Mouse (Mus musculus): ENCODE data around the gene Cdk14. TPM values are rescaled to one million over a fixed set of nuclear protein-coding genes. Genes with fewer than 3 reads are reported as not detected.

The Cdk14 gene
- polyA plus RNA-seq, 2 experiments = 0.68 to 1.4 TPM

- Histone ChIP-seq H3K36me3 (replicated peaks; ENCODE audit: control insufficient read depth, insufficient read depth, low read depth) (no peaks in the 10 kb centered on the region), H3K9me3 (ENCODE audit: control insufficient read depth, low read length) (no peaks in the 10 kb centered on the region), H3K27ac (no peak overlapping the region), H3K4me3 (ENCODE audit: insufficient read depth in 1 of 2, low read depth in 2 of 2, low read length in 2 of 2) (no peak overlapping the region), H3K4me1 (replicated peaks; ENCODE audit: control insufficient read depth in 2 of 2, insufficient read depth in 2 of 2, low read length in 1 of 2) (no peaks in the 10 kb centered on the region), H3K9ac (replicated peaks) (no peak overlapping the region), H3K27me3 (ENCODE audit: control insufficient read depth, insufficient read depth, low read length) (no peaks in the 10 kb centered on the region), H3K4me2 (ENCODE audit: low read depth) (no peak overlapping the region)
- 58% methylated on average over 3 of the region's 3 CpGs for WGBS (ENCODE audit: insufficient replicate concordance)
- DNase-seq (ENCODE audit: low read depth in 3 of 3, low spot score in 3 of 3) = no peak
- no peak for ATAC-seq (ENCODE audit: insufficient read depth)
- TF ChIP-seq CTCF (IDR thresholded peaks at IDR 0.05; ENCODE audit: low read depth) (no peak), EP300 (IDR thresholded peaks at IDR 0.05; ENCODE audit: low read depth) (no peak)
Observed at GRCm38 (mm10) chr5:4778274-4778673, 641.8 kb downstream of the Cdk14 start.

- WGBS (ENCODE audit: insufficient replicate concordance) = 37% methylated on average over 2 of the region's 2 CpGs
- Histone ChIP-seq H3K36me3 (replicated peaks; ENCODE audit: control insufficient read depth, insufficient read depth, low read depth) (no peaks in the 10 kb centered on the region), H3K4me2 (ENCODE audit: low read depth) (no peak overlapping the region), H3K27ac (no peak overlapping the region), H3K4me1 (replicated peaks; ENCODE audit: control insufficient read depth in 2 of 2, insufficient read depth in 2 of 2, low read length in 1 of 2) (no peaks in the 10 kb centered on the region), H3K9ac (replicated peaks) (no peak overlapping the region), H3K9me3 (ENCODE audit: control insufficient read depth, low read length) (no peaks in the 10 kb centered on the region), H3K27me3 (ENCODE audit: control insufficient read depth, insufficient read depth, low read length) (no peaks in the 10 kb centered on the region), H3K4me3 (ENCODE audit: insufficient read depth in 1 of 2, low read depth in 2 of 2, low read length in 2 of 2) (no peak overlapping the region)
- DNase-seq (ENCODE audit: low read depth in 3 of 3, low spot score in 3 of 3) = no peak
- no peak for TF ChIP-seq CTCF (IDR thresholded peaks at IDR 0.05; ENCODE audit: low read depth)
- no peak for TF ChIP-seq EP300 (IDR thresholded peaks at IDR 0.05; ENCODE audit: low read depth)
- no peak for ATAC-seq (ENCODE audit: insufficient read depth)
Observed at GRCm38 (mm10) chr5:4776495-4776894, 643.6 kb downstream of the Cdk14 start.

GRCm38 (mm10) chr5:4773090-4773772 lies 646.9 kb downstream of the Cdk14 start:
- Histone ChIP-seq H3K27me3 (ENCODE audit: control insufficient read depth, insufficient read depth, low read length) (no peaks in the 10 kb centered on the region), H3K4me2 (ENCODE audit: low read depth) (no peak overlapping the region), H3K9me3 (ENCODE audit: control insufficient read depth, low read length) (no peaks in the 10 kb centered on the region), H3K36me3 (replicated peaks; ENCODE audit: control insufficient read depth, insufficient read depth, low read depth) (no peaks in the 10 kb centered on the region), H3K27ac (no peak overlapping the region), H3K9ac (replicated peaks) (no peak overlapping the region), H3K4me1 (replicated peaks; ENCODE audit: control insufficient read depth in 2 of 2, insufficient read depth in 2 of 2, low read length in 1 of 2) (no peaks in the 10 kb centered on the region), H3K4me3 (ENCODE audit: insufficient read depth in 1 of 2, low read depth in 2 of 2, low read length in 2 of 2) (no peak overlapping the region)
- WGBS (ENCODE audit: insufficient replicate concordance) = 49% methylated on average over 9 of the region's 9 CpGs
- TF ChIP-seq CTCF (IDR thresholded peaks at IDR 0.05; ENCODE audit: low read depth) = no peak
- no peak for TF ChIP-seq EP300 (IDR thresholded peaks at IDR 0.05; ENCODE audit: low read depth)
- DNase-seq (ENCODE audit: low read depth in 3 of 3, low spot score in 3 of 3) (no peak), ATAC-seq (ENCODE audit: insufficient read depth) (no peak)

GRCm38 (mm10) chr5:4770609-4771008 lies 649.5 kb downstream of the Cdk14 start:
- WGBS (ENCODE audit: insufficient replicate concordance) = 38% methylated on average over 1 of the region's 1 CpGs
- no peak for ATAC-seq (ENCODE audit: insufficient read depth)

GRCm38 (mm10) chr5:4767896-4768295 lies 652.2 kb downstream of the Cdk14 start:
- H3K4me1 ChIP-seq (replicated peaks; ENCODE audit: control insufficient read depth in 2 of 2, insufficient read depth in 2 of 2, low read length in 1 of 2) = no peaks in the 10 kb centered on the region
- WGBS (ENCODE audit: insufficient replicate concordance) = 26% methylated on average over 2 of the region's 2 CpGs
- no peak overlapping the region for H3K9ac ChIP-seq (replicated peaks)
- no peak for ATAC-seq (ENCODE audit: insufficient read depth)
- H3K4me3 ChIP-seq (ENCODE audit: insufficient read depth in 1 of 2, low read depth in 2 of 2, low read length in 2 of 2) = no peak overlapping the region
- no peaks in the 10 kb centered on the region for H3K27me3 ChIP-seq (ENCODE audit: control insufficient read depth, insufficient read depth, low read length)
- H3K9me3 ChIP-seq (ENCODE audit: control insufficient read depth, low read length) = no peaks in the 10 kb centered on the region
- TF ChIP-seq CTCF (IDR thresholded peaks at IDR 0.05; ENCODE audit: low read depth) (no peak), EP300 (IDR thresholded peaks at IDR 0.05; ENCODE audit: low read depth) (no peak)
- DNase-seq (ENCODE audit: low read depth in 3 of 3, low spot score in 3 of 3) = no peak
- no peaks in the 10 kb centered on the region for H3K36me3 ChIP-seq (replicated peaks; ENCODE audit: control insufficient read depth, insufficient read depth, low read depth)
- H3K27ac ChIP-seq = no peak overlapping the region
- no peak overlapping the region for H3K4me2 ChIP-seq (ENCODE audit: low read depth)

More at GRCm38 (mm10) chr5:4770609-4771008, 649.5 kb downstream of the Cdk14 start:
- no peak overlapping the region for H3K4me3 ChIP-seq (ENCODE audit: insufficient read depth in 1 of 2, low read depth in 2 of 2, low read length in 2 of 2)
- no peaks in the 10 kb centered on the region for H3K9me3 ChIP-seq (ENCODE audit: control insufficient read depth, low read length)
- H3K36me3 ChIP-seq (replicated peaks; ENCODE audit: control insufficient read depth, insufficient read depth, low read depth) = no peaks in the 10 kb centered on the region
- no peak for DNase-seq (ENCODE audit: low read depth in 3 of 3, low spot score in 3 of 3)
- H3K27ac ChIP-seq = no peak overlapping the region
- no peak overlapping the region for H3K4me2 ChIP-seq (ENCODE audit: low read depth)
- no peaks in the 10 kb centered on the region for H3K4me1 ChIP-seq (replicated peaks; ENCODE audit: control insufficient read depth in 2 of 2, insufficient read depth in 2 of 2, low read length in 1 of 2)
- TF ChIP-seq EP300 (IDR thresholded peaks at IDR 0.05; ENCODE audit: low read depth) = no peak
- no peak for TF ChIP-seq CTCF (IDR thresholded peaks at IDR 0.05; ENCODE audit: low read depth)
- H3K9ac ChIP-seq (replicated peaks) = no peak overlapping the region
- no peaks in the 10 kb centered on the region for H3K27me3 ChIP-seq (ENCODE audit: control insufficient read depth, insufficient read depth, low read length)
